Mouse (Mus musculus): Measurements from ENCODE around the gene Josd1.
A peak's percentile ranks its signal among the peaks of the same experiment; 100 is the strongest.
"Not testable (repeated sequence)": the region's sequence is repeated elsewhere in the genome, so short reads cannot be mapped to it uniquely, and the experiment has no call there.

Gene Josd1

DNA sequence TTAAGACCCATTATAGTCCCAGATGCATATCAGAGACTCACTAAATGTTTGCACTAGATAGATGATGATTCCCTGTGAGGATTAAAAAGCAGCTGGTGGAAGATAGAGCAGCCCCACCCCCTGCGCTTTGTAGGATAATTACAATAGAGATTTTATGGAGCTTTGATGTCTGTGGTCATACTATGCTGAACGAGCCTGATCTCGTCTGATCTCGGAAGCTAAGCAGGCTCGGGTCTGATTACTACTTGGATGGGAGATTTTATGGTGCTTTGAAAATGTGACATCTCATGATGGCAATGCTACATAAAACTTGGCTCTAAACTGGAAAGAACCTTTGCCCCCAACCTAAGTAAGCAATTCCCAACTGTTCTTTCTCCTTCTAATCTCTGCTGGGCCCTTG is 4.6 kb upstream of the Josd1 start:
- no peak for DNase-seq (ENCODE audit: low spot score)

DNA sequence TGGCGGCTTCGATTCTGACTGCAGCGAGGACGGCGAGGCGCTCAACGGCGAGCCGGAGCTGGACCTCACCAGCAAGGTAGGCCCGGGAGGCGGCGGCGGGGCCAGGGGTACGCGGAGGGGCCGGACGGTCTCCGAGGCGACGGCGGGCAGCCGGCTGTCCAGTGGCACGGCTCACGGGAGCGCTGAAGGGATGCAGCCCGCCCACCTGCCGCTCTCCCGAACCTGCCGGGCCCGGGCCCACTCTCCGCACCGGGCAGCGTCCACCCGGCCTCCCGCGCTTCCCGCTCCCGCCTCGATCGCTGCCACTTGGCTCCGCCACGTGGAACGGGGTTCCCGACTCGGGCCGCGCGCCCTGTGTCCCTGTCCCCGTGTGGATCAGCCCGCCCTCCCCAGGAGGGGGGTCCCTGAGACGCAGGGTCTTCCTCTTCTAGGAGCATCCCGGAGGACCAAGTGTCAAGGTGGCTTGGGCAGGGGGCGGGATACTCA is 3.3 kb upstream of the Josd1 start:
- peak; percentile 31 for DNase-seq (ENCODE audit: low spot score)

DNA sequence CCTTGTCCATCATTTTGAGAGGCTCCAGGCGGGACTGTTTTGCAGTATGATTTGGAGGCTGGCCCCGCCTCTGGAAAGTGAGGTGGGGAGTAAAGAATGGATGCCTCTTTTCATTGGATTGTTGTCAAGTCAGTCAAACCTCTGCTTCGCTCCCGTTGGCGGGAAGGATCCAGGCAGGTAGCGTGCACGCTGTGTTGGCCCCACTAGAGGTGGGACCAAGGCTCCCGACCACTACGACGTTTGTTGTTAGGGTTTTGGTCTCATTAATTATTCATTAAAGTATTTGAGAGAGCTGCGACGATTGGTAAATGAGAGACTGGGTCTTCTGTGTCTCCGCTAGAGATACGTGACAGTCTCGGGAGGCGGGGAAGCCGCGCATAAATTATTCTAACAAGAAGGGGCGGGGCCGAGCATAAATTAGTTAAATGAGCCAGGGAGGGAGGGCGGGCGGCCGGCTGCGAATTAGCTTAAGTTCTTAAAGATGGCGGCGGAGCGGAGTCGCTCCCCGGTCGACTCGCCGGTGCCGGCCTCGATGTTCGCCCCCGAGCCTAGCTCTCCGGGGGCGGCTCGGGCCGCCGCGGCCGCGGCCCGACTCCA is 2.8 kb upstream of the Josd1 start, which contains the start of gene Gtpbp1:
Gene Gtpbp1 (plus strand): TSS at position 420 of the 597 bp plus-strand sequence.
- DNase-seq (ENCODE audit: low spot score) = peak; percentile 96

DNA sequence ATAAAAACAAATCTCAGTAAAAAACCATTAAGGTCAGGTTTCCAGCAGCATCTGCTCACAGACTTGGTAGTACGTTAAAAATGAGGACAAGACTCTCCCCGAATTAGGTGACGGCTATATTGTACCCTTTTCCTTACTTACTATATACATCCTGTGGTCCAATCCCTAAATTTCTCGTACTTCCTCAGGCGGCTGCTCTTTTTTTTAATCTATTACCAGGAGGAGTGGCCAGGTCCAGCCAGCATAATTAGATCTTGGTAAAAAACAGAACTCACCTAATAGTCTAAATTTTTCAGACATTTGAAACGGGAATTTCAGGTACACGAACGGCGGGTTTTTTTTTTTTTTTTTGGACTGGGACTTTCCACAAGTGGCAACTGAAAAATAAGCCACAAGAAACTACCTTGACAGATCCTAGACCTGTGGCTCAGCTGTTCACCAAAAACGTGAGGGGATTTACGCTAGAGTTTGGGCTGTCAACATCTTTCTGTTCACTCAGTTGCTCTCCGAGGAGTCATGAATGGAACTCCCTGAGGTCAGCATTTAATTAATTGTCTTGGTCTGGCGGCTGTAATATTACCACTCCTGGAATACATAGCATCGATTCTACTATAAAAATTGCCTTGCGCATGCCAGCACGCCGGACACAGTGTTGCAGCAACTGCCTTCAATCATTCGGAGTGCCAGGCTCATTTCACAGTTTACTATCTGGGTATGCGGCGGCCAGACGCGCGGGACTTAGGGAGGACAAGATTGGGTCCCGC is 2.1 kb upstream of the Josd1 start:
- DNase-seq (ENCODE audit: low spot score) = no peak

DNA sequence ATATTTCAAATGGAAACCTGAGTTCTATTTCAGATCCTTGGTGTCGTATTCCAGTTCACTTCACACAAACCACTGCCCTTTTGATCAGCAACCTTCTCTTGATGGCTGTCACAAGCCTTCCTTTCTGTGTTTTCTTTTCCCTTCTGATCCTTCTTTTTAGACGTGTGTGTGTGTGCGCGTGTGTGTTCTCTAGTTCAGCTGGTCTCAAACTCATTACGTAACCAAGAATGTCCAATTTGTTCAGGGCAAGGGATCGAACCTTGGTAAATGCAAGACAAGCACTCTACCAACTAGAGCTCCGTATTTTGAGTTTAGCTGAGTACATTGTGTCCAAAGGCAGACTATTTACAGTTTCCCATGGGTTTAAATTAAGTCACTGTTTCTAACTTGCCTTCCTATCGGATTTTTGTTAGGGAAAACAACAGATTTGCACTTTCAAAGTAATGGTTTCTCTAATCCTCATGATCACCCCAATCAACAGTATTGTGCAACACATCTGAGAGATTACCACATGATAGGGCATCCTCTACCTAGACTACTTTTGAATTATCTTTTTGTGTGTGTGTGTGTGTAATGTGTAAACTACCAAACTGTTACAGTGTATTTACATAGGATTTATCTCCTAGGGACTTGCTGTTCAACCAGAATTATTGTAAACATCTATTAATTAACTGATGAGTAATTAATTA is 693 bp upstream of the Josd1 start:
- DNase-seq (ENCODE audit: low spot score) = no peak

DNA sequence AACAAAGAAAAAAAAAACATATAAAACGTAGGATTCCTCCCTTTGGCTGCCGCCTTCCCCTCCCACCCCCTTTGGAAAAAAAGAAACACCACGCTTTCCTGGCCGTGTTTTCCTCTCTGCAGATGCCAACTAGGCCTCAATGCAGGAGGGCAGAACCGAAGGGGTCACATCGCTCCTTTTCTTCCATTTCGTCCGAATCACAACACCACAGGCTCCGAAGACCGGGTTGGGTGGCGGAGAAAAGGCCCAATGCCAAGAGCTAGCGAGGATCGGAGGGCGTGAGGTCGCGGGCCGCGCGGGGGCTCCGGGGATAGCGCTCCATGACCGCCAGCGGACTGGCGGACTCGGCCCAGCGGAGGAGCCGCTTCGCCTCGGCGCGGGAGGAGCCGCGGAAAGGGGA is 544 bp downstream of the Josd1 start:
- DNase-seq (ENCODE audit: low spot score) = no peak

DNA sequence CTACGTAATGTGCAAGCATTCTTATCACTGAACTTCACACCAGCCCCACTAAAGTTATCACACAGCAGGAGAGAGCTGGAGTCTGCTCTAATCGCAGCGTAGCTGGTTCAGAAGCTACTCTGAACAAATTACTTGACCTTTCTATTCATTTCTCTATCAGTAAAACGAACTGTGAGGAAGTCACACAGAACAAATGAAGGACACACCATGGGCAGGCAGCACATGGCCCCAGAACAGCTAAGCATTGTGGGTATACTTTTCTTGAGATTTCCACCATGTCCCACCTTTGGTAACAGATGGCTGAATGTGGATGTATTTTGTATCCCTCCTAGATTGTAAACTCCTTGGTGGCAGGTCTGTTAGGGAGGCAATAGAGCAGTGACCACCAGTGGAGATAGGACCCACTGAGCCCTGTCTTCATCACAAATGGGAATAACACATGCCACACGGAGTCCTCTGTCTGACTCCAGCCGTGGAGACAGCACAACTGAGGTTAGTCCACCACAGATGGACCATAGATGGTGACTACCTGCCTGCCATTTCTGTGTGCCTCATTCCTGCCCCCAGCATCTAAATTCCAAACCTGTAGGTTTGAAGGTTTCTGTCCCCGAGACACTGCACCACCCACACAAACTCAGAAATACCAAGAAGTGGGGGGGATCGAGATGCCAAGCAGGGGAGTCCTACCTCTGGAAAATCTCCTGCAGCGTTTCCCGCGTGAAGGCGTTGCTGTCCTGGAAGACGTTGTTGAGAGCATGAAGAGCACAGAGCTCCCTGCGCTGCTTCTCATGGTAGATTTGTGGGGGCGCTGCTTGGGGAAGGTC is 1.5 kb downstream of the Josd1 start:
- no peak for DNase-seq (ENCODE audit: low spot score)

DNA sequence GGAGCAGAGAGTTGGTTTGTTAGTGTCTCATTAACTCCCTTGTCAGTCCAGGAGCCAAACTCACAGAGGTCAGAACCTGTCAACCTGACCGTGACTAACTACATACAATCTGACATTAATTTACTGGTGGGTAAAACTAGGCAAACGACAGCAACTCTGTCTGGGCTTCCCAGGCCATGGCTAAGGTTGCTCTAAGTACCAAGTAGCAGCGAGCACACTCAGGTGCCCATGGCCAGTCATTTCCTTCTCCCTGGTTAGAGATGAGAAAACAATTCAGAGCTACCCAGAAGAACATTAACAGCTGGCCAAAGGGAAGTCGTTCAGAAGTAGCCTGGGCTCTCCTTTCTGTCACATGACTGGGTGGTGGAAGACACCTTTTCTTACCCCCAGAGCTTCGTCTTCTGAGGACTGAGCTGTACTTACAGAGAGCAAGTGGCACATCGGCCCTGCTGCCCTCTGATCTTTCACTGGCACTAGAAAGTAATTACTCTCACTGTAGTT is 2.5 kb downstream of the Josd1 start:
- no peak for DNase-seq (ENCODE audit: low spot score)

DNA sequence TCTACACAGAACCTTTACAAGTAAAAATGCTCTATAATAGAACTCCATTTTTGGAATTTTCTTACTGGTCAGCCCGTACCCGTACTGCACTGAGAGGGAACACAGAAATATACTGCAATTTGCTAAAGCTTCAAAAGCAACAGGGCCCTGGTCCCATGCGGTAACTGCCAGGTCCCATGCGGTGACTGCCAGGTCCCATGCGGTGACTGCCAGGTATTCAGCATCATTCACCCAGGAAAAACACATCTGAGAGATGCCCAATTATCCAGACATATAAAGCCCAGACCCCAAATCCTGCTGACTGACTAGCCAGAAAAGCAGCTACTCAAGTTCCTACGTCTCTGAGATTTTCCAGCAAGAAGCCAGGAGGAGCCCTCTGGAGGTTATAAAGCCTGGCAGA is 3.1 kb downstream of the Josd1 start:
- no peak for DNase-seq (ENCODE audit: low spot score)

DNA sequence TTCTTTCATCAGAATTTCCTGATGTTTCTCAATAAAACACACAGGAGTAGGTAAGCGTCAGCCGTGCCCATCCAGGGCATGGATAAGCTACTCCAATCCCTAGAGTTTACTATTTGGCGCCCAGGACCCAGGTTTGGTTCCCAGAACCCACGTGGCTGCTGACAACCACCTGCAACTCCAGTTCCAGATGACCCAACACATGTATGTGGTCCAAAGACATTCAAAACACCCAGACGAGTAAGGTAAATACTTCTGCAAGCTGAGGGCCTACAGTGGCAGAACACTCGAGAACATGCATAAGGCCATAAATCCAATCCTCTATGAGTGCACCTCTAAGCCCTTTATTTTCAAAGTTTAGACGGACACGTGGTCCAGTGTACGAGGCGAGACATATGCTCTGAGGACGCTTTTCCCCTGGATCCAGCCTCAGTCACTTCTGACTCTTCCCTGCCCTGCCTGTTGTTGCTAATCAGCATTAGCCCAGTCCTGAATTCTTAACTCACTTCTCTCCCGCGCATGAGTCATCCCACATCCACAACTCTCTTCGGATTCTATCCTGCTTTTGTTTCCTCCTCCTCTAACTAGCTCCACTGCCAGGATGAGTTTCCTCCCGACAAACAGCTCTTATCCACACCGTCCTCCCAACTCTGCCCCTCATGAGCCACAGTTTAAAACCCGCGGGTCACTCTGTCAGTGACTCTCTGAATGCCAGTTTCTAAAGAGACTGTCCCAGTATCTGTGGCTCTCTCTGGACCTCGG is 3.8 kb downstream of the Josd1 start:
- peak; percentile 56 for DNase-seq (ENCODE audit: low spot score)

DNA sequence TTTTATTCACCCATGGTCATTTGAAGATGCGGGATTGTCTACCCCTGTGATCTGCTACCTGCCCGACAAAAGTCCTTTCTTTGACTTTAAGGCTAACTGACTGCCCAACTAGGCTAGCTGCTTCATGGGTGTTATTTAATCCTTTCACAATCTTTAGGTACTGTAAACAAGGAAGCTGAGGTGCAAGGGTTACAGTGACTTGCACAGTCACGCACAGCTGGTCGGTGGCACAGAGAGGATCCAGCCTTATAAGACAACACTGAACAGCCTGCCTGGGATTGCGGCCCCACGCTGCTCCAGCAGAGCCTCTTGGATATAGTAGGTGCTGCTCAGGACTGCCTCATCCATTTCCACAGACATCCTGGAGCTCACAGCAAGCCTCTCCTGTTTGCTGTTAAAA is 4.6 kb downstream of the Josd1 start:
- no peak for DNase-seq (ENCODE audit: low spot score)

DNA sequence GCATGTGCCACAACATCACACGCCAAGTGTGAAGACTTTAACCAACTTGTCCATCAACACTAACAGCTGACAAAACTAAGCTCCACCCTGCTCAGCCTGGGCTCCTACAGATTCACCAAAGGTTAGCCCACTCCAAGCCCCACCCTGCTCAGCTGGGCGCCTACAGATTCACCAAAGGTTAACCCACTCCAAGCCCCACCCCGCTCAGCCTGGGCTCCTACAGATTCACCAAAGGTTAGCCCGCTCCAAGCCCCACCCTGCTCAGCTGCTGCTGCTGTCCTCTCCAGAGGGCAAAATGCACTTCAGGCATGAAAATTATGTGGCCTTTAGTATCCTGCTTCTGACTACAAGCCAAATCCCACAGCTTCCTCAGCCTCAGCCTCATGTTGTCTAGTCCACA is 5.7 kb downstream of the Josd1 start:
- no peak for DNase-seq (ENCODE audit: low spot score)

DNA sequence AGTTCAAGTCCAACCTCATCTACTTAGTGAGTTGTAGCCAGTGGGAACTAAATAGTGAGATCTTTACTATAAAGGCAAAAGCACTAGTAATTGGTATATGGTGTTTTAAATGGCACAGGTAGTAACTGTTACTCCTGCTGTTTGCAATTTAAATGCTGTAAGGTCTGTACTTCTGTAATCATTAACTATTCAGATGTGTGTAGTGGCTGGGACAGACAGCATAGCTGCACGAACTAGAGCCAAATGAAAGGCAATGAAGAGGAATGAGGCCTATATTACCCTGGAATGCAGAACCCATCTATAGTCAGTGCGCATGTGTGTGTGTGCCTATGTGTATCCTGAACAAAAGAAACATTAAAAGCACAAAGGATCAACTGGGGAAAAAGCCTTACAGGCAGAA is 9.8 kb downstream of the Josd1 start:
- DNase-seq (ENCODE audit: low spot score) = no peak

DNA sequence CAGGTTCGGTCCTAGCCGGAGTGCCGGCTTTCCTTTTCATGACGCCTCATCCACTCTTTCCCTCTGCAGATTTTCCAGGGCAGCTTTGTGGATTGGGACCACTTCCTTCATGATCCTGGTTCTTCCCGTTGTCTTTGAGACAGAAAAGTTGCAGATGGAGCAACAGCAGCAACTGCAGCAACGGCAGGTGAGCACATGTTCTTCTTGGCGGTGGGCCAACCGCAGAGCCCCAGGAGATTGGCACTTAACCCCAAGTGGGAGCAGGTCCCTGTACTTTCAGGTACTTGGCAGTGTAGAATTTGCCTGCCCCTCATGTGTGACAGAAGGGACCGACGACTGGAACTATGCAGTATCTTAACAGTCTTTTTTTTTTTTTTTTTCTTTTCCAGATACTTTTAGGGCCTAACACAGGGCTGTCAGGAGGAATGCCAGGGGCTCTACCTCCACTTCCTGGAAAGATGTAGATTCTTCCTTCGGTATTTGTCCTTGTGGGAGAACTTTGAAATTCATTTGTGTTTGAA is 15.8 kb downstream of the Josd1 start:
- not testable (repeated sequence) for DNase-seq (ENCODE audit: low spot score)

DNA sequence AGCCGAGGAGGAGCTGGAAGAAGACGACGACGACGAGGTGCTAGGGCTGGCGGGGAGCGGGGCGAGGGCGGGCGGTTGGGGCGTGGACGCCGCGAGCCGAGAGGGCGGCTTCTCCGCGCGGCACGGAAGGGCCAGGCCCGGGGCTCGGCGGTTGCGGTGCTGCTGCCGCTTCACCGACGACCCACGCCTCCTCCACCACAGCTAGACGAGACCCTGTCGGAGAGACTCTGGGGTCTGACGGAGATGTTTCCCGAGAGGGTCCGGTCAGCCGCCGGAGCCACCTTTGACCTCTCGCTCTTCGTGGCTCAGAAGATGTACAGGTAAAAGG is 16.8 kb downstream of the Josd1 start:
- DNase-seq (ENCODE audit: low spot score) = no peak

DNA sequence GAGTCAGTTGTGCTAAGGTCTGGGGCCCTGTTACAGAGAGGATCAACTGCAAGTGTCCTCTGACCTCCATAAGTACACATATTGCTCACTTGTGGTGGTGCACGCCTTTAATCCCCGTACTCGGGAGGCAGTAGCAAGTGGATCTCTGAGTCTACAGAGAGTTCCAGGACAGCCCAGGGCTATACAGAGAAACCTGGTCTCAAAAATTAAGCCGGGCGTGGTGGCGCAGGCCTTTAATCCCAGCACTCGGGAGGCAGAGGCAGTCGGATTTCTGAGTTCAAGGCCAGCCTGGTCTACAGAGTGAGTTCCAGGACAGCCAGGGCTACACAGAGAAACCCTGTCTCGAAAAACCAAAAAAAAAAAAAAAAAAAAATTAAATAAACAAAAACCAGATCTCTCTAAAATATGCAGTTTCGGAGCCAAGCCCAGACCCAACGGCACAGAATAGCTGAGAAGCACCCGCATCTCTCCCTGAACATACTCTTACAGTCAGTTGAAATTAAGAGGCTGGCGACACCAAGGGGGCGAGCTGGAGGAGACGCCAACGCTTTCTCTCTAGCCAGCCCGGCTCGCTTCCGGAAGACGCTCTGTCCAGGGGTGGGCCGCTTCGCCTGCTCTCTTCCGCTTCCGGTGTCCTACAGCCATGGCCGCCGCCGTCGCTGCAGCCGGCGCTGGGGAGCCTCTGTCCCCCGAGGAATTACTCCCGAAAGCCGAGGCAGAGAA is 17.3 kb downstream of the Josd1 start, which contains the start of gene Tomm22:
Gene Tomm22 (plus strand): TSS at position 613 of the 723 bp plus-strand sequence.
- peak; percentile 91 for DNase-seq (ENCODE audit: low spot score)

DNA sequence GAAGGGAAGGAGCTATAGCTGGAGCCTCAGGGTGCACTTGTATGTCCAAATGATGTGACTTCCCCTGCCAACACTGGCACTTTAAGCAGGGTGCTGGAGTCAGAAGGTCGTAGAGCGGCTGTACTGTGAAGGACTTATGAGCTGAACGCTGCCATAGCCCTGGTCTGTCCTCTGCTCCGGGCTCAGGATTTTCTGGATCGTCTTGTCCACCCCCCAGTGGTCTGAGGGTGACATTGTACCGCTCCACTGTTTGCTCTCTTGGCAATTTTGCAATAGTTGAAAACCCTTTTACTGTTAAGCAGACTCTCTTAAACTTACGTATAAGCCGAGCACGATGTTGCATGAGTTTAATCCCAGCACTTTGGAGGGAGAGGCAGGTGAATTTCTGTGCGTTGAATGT is 18.5 kb downstream of the Josd1 start:
- DNase-seq (ENCODE audit: low spot score) = no peak

DNA sequence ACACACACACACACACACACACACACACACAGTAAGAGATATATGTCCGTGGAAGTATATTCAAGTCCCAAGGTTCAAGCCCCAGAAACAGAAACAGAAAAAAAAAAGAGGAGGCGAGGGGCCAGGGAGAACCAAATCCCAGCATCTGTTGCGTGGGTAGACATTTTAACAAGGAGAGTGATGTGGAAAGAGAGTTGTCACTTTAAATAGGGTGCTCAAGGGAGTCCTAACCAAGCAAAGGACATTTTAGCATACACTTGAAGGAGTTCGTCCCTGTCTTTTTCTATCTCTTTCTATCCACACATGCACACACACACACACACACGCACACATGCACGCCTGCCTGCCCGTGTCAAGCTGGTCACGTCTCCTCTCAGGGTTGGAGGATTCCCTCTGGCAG is 23.1 kb downstream of the Josd1 start:
- no peak for DNase-seq (ENCODE audit: low spot score)

DNA sequence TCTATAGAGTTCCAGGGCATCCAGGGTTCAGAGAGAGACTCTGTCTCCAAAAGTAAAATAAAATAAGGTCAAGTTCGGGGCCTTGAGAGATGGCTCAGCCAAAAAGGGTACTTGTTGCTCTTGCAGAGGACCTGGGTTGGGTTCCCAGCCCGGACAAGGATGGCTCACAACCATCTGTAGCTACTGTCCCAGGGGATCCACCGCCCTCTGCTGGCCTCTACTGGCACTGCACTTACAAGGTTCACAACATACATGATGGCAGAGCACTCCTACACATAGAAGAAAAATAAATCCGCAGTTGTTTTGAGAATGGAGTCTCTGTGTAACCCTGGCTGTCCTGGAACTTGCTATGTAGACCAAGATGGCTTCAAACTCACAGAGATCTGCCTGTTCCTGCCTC is 25.9 kb downstream of the Josd1 start:
- DNase-seq (ENCODE audit: low spot score) = no peak

Data from urinary bladder, postnatal 14 days (tissue).